Mouse (Mus musculus) MEL (cell line): ENCODE measurements around the gene Btbd11.

Experiments used
- CTCF ChIP-seq, 3 experiments: IDR thresholded peaks in 2 of 3; conservative IDR thresholded peaks in 1 of 3; 2 replicates each; pipeline ENCODE4 v1.5.1; 2011 to 2012; ENCODE audit warnings: low read length in 3 of 3, low read depth in 2 of 3, mild to moderate bottlenecking in 2 of 3, improper control_type of control experiment in 1 of 3, inconsistent platforms in 1 of 3, mixed read lengths in 1 of 3, moderate library complexity in 1 of 3; ENCODE audit not compliant: control insufficient read depth in 1 of 3, insufficient read depth in 1 of 3, poor library complexity in 1 of 3, severe bottlenecking in 1 of 3
- ELF1 ChIP-seq: IDR thresholded peaks from 2 replicates; pipeline ENCODE4 v1.6.1; 2014; ENCODE audit warnings: low read depth, mild to moderate bottlenecking, inconsistent platforms, low read length, improper control_type of control experiment, moderate library complexity
- EP300 ChIP-seq, 2 experiments: IDR thresholded peaks; 2 replicates each; pipeline ENCODE4 v1.6.1; 2011; ENCODE audit warnings: improper control_type of control experiment in 2 of 2, low read length in 2 of 2, low read depth in 1 of 2, mild to moderate bottlenecking in 1 of 2
- GABPA ChIP-seq: IDR thresholded peaks from 2 replicates; pipeline ENCODE4 v1.6.1; 2012; ENCODE audit warnings: low read depth, mild to moderate bottlenecking, inconsistent platforms, low read length, improper control_type of control experiment, moderate library complexity
- HCFC1 ChIP-seq: IDR thresholded peaks from 2 replicates; pipeline ENCODE4 v1.6.1; 2012; ENCODE audit warnings: low read depth, mild to moderate bottlenecking, inconsistent platforms, low read length, improper control_type of control experiment, moderate library complexity
- MAX ChIP-seq: IDR thresholded peaks from 2 replicates; pipeline ENCODE4 v1.6.1; 2011; ENCODE audit warnings: low read length, improper control_type of control experiment
- MAZ ChIP-seq: IDR thresholded peaks from 2 replicates; pipeline ENCODE4 v1.6.1; 2012; ENCODE audit warnings: low read depth, mild to moderate bottlenecking, inconsistent platforms, low read length, improper control_type of control experiment
- NRF1 ChIP-seq: IDR thresholded peaks from 2 replicates; pipeline ENCODE4 v1.6.1; 2014; ENCODE audit warnings: low read depth, mild to moderate bottlenecking, inconsistent platforms, low read length, improper control_type of control experiment, moderate library complexity; ENCODE audit not compliant: poor library complexity, insufficient read depth, severe bottlenecking
- POLR2A ChIP-seq, 2 experiments: IDR thresholded peaks; 2 replicates each; pipeline ENCODE4 v1.6.1; 2011 to 2012; ENCODE audit warnings: low read length in 2 of 2, mild to moderate bottlenecking in 2 of 2, control low read depth in 1 of 2, improper control_type of control experiment in 1 of 2, low read depth in 1 of 2, moderate library complexity in 1 of 2; ENCODE audit not compliant: control insufficient read depth in 1 of 2, insufficient read depth in 1 of 2, poor library complexity in 1 of 2
- USF2 ChIP-seq, 2 experiments: IDR thresholded peaks; 2 replicates each; pipeline ENCODE4 v1.6.1; 2011 to 2012; ENCODE audit warnings: improper control_type of control experiment in 2 of 2, low read length in 2 of 2, borderline replicate concordance in 1 of 2, inconsistent platforms in 1 of 2, low read depth in 1 of 2, mild to moderate bottlenecking in 1 of 2; ENCODE audit not compliant: insufficient read depth in 1 of 2

DNA sequence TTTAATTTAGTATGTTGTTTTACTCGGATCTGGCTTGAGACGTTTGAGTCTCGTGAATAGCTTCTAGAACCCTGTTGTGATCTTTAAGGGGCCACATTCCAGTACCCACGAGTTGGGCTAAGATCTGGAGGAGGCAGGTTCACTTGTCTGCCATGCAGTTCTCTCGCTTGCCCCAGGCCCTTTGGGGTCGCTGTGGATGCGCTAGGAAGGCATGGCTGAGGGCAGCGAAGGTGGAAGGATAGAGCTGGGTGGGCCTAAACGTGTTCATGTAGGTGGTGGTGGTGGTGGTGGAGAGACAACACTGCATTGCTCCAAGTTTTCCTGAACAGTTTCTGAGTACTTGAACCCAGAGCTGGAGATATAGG is 2.1 kb downstream of the Btbd11 start:
- TF ChIP-seq CTCF (IDR thresholded peaks at IDR 0.05 in 2 of 3, conservative IDR thresholded peaks at IDR 0.05 in 1 of 3; ENCODE audit: control insufficient read depth in 1 of 3, insufficient read depth in 1 of 3, low read depth in 2 of 3, low read length in 3 of 3, poor library complexity in 1 of 3, severe bottlenecking in 1 of 3): no peak
- no peak for TF ChIP-seq NRF1
- TF ChIP-seq GABPA: no peak
- TF ChIP-seq MAZ: no peak
- TF ChIP-seq EP300 (IDR thresholded peaks at IDR 0.05; ENCODE audit: low read depth in 1 of 2, low read length in 2 of 2): no peak
- TF ChIP-seq MAX: no peak
- no peak for TF ChIP-seq HCFC1
- no peak for TF ChIP-seq POLR2A (IDR thresholded peaks at IDR 0.05; ENCODE audit: control insufficient read depth in 1 of 2, insufficient read depth in 1 of 2, low read depth in 1 of 2, low read length in 2 of 2, poor library complexity in 1 of 2)
- TF ChIP-seq ELF1: no peak
- TF ChIP-seq USF2 (IDR thresholded peaks at IDR 0.05; ENCODE audit: borderline replicate concordance in 1 of 2, insufficient read depth in 1 of 2, low read depth in 1 of 2, low read length in 2 of 2): no peak
